Mouse (Mus musculus) hindbrain, embryonic 13.5 days (tissue): ENCODE data around the gene Dnah14. TPM values are rescaled to one million over a fixed set of nuclear protein-coding genes. Genes with fewer than 3 reads are reported as not detected.
A peak's percentile ranks its signal among the peaks of the same experiment; 100 is the strongest.

Source experiments
- ATAC-seq: fragments of 200-750 bp; cut with Nextera tagmentation; 2 replicates; pipeline ENCODE4 v1.8.0; 2017; ENCODE audit warnings: moderate TSS enrichment; ENCODE audit not compliant: low FRiP score
- H3K27ac ChIP-seq: fragments of 300-500 bp; sonication (generic); 2 replicates; pipeline ENCODE4 v1.5.1; 2015; ENCODE audit warnings: inconsistent platforms, mild to moderate bottlenecking, moderate library complexity
- H3K27me3 ChIP-seq: fragments of 300-500 bp; sonication (generic); 2 replicates; pipeline ENCODE4 v1.6.1; 2015; ENCODE audit warnings: mild to moderate bottlenecking, inconsistent platforms
- H3K36me3 ChIP-seq: fragments of 300-500 bp; sonication (generic); 2 replicates; pipeline ENCODE4 v1.6.1; 2015; ENCODE audit warnings: mild to moderate bottlenecking, inconsistent platforms
- H3K4me1 ChIP-seq: fragments of 300-500 bp; sonication (generic); replicated peaks from 2 replicates; pipeline ENCODE4 v1.6.1; 2015; ENCODE audit warnings: inconsistent platforms
- H3K4me2 ChIP-seq: fragments of 300-500 bp; sonication (generic); 2 replicates; pipeline ENCODE4 v1.6.1; 2015; ENCODE audit warnings: inconsistent platforms, mild to moderate bottlenecking, moderate library complexity
- H3K4me3 ChIP-seq: fragments of 300-500 bp; sonication (generic); 2 replicates; pipeline ENCODE4 v1.5.1; 2015; ENCODE audit warnings: mild to moderate bottlenecking, inconsistent platforms
- H3K9ac ChIP-seq: fragments of 300-500 bp; sonication (generic); 2 replicates; pipeline ENCODE4 v1.6.1; 2015; ENCODE audit warnings: mild to moderate bottlenecking, inconsistent platforms
- H3K9me3 ChIP-seq: fragments of 300-500 bp; sonication (generic); 2 replicates; pipeline ENCODE4 v1.6.1; 2016; ENCODE audit warnings: inconsistent platforms
- WGBS: fragments of 180-500 bp; shearing (Covaris S2); methylation state at CpG from one replicate; pipeline ENCODE4 v1.1.7; 2015; 5-methylcytosine and 5-hydroxymethylcytosine counted together
- polyA plus RNA-seq: library from polyadenylated mRNA; unstranded; fragments of >200 nt; fragmentation: Nextera tagmentation; extraction: Ambion mirVana; gene quantifications from 2 replicates; pipeline ENCODE4 v1.2.1, GENCODE M21; 2015

The Dnah14 gene
- polyA plus RNA-seq, 1 experiment from 2014 or later = 0.65 TPM

DNA sequence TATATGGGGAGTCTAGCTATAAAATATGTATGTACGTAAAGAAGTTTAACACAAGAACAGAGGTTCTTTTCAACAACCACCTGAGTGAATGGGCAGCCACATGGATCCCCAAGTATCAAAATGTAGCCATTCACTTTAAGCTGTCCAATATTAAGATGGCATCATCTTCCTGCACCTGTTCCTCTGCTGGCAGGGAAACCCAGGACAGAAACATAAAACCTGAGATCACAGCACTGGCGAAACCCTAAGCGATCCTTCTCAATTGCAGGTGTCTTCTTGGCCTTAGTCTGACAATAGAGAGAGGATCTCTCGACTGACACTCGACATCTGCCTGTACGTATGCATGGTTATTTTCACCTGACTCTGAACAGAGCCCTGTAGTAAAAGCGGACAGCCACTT is 250.4 kb downstream of the Dnah14 start:
- Histone ChIP-seq H3K9me3 (no peaks in the 10 kb centered on the region), H3K4me1 (no peaks in the 10 kb centered on the region), H3K27ac (no peak overlapping the region), H3K27me3 (no peaks in the 10 kb centered on the region), H3K4me3 (no peak overlapping the region), H3K4me2 (no peak overlapping the region), H3K9ac (no peak overlapping the region), H3K36me3 (peaks cover 87% of the 10 kb centered on the region)
- WGBS = 96% methylated on average over 7 of the region's 7 CpGs
- no peak for ATAC-seq

DNA sequence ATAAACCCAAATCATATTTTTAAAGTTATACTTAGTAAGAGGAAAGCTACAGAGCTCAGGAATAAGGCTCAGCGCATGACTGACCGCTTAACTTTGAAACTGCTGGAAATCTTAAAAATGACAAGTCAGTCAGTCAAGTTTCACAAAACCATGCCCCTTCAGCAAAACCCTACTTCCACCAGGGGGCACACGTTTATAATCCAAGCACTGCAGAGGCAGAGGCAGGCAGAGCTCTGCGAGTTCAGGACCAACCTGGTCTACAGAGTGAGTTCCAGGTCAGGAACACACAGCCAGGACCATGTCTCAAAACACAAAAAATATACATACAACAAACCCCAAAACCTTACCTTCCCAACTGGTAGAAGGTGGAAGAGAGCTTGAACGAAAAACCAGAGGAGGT is 252.0 kb downstream of the Dnah14 start:
- Histone ChIP-seq H3K9ac (no peak overlapping the region), H3K4me3 (no peak overlapping the region), H3K36me3 (peaks cover 90% of the 10 kb centered on the region), H3K27me3 (no peaks in the 10 kb centered on the region), H3K4me2 (no peak overlapping the region), H3K9me3 (no peaks in the 10 kb centered on the region), H3K27ac (no peak overlapping the region), H3K4me1 (no peaks in the 10 kb centered on the region)
- no peak for ATAC-seq
- WGBS = 95% methylated on average over 5 of the region's 5 CpGs

DNA sequence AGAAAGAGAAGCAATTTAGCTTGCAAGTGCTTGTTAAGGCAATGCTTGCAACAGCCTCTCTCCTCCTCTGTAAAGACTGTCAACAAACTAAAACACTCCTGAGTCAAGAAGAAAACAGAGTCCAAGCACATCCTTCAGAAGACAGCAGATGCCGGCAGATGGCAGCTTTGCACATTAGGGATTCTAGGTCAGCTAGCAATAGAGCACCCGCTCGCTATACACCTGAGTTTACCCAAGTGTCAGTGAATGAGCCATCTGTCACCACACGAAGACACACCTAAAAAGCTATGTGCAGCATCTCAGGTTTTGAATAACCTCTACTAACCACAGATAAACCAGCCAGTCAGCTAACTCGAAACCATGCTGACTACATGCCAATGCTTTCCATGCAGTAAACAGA is 256.4 kb downstream of the Dnah14 start:
- H3K4me3 ChIP-seq = no peak overlapping the region
- ATAC-seq = no peak
- no peak overlapping the region for H3K4me2 ChIP-seq
- H3K27ac ChIP-seq = no peak overlapping the region
- H3K9me3 ChIP-seq = no peaks in the 10 kb centered on the region
- no peak overlapping the region for H3K9ac ChIP-seq
- H3K36me3 ChIP-seq = peaks cover 85% of the 10 kb centered on the region
- 90% methylated on average over 5 of the region's 5 CpGs for WGBS
- H3K27me3 ChIP-seq = no peaks in the 10 kb centered on the region
- H3K4me1 ChIP-seq = no peaks in the 10 kb centered on the region

GRCm38 (mm10) chr1:181833143-181833542 is 256.8 kb downstream of the Dnah14 start:
- Histone ChIP-seq H3K27ac (no peak overlapping the region), H3K36me3 (peaks cover 81% of the 10 kb centered on the region), H3K9ac (no peak overlapping the region), H3K4me2 (no peak overlapping the region), H3K27me3 (no peaks in the 10 kb centered on the region), H3K4me1 (peaks cover 3% of the 10 kb centered on the region; the same call in 1 of the 2 replicates), H3K9me3 (no peaks in the 10 kb centered on the region), H3K4me3 (no peak overlapping the region)
- 83% methylated on average over 6 of the region's 6 CpGs for WGBS
- no peak for ATAC-seq

- Histone ChIP-seq H3K27me3 (no peaks in the 10 kb centered on the region), H3K4me1 (peaks cover 35% of the 10 kb centered on the region), H3K4me2 (no peak overlapping the region), H3K9ac (0 out of 2 replicates have a peak overlapping the region, but pooled peaks have one; percentile 8), H3K36me3 (peaks cover 34% of the 10 kb centered on the region), H3K27ac (no peak overlapping the region), H3K4me3 (no peak overlapping the region), H3K9me3 (no peaks in the 10 kb centered on the region)
- ATAC-seq = no peak
- 86% methylated on average over 5 of the region's 5 CpGs for WGBS
Measured at GRCm38 (mm10) chr1:181838111-181838510, 261.8 kb downstream of the Dnah14 start.

- H3K4me3 ChIP-seq = peak overlapping the region; percentile 15; the same call in 1 of the 2 replicates
- peak overlapping the region; percentile 63 for H3K9ac ChIP-seq
- peaks cover 21% of the 10 kb centered on the region for H3K36me3 ChIP-seq
- no peak for ATAC-seq
- peak overlapping the region; percentile 81 for H3K4me2 ChIP-seq
- H3K4me1 ChIP-seq = peaks cover 39% of the 10 kb centered on the region
- 0 out of 2 replicates have a peak, but pooled peaks cover 4% of the 10 kb centered on the region for H3K27me3 ChIP-seq
- no peaks in the 10 kb centered on the region for H3K9me3 ChIP-seq
- H3K27ac ChIP-seq = no peak overlapping the region
- 14% methylated on average over 6 of the region's 6 CpGs for WGBS
Measured at GRCm38 (mm10) chr1:181839746-181840366, 263.5 kb downstream of the Dnah14 start.

GRCm38 (mm10) chr1:181841396-181841795 is 265.0 kb downstream of the Dnah14 start:
- peak overlapping the region; percentile 91 for H3K9ac ChIP-seq
- 0 out of 2 replicates have a peak, but pooled peaks cover 4% of the 10 kb centered on the region for H3K27me3 ChIP-seq
- peaks cover 39% of the 10 kb centered on the region for H3K4me1 ChIP-seq
- H3K36me3 ChIP-seq = peaks cover 5% of the 10 kb centered on the region; the same call in 1 of the 2 replicates
- peak overlapping the region; percentile 79 for H3K4me3 ChIP-seq
- no peaks in the 10 kb centered on the region for H3K9me3 ChIP-seq
- peak; percentile 4; the same call in 1 of the 2 replicates for ATAC-seq
- WGBS = 0% methylated on average over 16 of the region's 16 CpGs
- peak overlapping the region; percentile 94 for H3K27ac ChIP-seq
- H3K4me2 ChIP-seq = peak overlapping the region; percentile 81

DNA sequence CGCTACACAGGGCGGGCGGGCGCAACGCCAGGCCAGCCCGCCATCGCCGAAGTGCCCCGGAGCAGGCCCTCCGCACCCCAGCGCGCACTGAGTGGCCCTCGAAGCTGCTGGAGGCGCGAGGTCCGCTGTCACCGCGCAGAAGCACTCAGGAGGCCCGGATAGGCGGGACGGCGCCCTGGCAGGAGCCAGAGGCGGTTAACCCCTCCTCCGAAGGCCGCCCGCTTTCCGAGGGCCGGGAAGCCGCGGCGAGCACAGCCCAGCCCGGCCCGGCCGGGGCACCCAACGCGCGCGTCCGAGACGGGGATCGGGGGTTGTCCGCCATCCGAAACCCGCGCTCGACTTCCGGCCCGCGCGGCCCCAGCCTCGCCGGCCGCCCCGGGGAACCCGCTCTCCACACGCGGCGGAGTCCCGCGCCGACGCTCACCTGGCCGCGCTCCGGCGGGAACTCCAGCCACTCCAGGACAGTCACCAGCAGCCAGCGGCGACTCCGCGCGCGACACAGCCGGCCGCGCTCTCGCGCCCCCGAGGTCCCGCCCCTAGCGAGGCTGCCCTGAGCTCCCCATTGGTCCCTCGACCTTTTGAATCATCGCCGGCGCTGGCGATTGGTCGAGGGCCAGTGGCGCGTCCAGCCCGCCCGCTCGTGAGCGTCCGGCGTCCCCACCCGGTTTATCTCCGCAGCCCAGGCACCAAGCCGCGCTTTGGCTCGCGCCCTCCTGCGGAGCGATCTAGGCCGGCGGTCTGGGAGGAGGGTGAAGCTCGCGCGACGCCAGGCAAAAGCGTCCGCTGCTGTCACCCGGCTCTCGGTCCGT is 265.7 kb downstream of the Dnah14 start:
- Histone ChIP-seq H3K27ac (peak overlapping the region; percentile 94), H3K36me3 (no peaks in the 10 kb centered on the region), H3K4me2 (peak overlapping the region; percentile 81), H3K9ac (peak overlapping the region; percentile 91), H3K4me3 (peak overlapping the region; percentile 79), H3K9me3 (no peaks in the 10 kb centered on the region), H3K27me3 (0 out of 2 replicates have a peak, but pooled peaks cover 4% of the 10 kb centered on the region), H3K4me1 (peaks cover 39% of the 10 kb centered on the region)
- peak; percentile 98 for ATAC-seq
- WGBS = under 1% methylated on average over 108 of the region's 113 CpGs

GRCm38 (mm10) chr1:181842781-181843180 is 266.4 kb downstream of the Dnah14 start, which contains the start of gene Lbr:
Gene Lbr (minus strand): TSS chr1:181843046.
- Histone ChIP-seq H3K4me3 (peak within 1 kb of the TSS; percentile 79), H3K27ac (peak within 1 kb of the TSS; percentile 94), H3K36me3 (no peaks in the 10 kb centered on the region), H3K4me1 (peaks cover 39% of the 10 kb centered on the region), H3K4me2 (peak within 1 kb of the TSS; percentile 81), H3K9ac (peak within 1 kb of the TSS; percentile 91), H3K9me3 (no peaks in the 10 kb centered on the region), H3K27me3 (0 out of 2 replicates have a peak, but pooled peaks cover 4% of the 10 kb centered on the region)
- ATAC-seq = no peak
- WGBS = 0% methylated on average over 14 of the region's 14 CpGs

GRCm38 (mm10) chr1:181844874-181845547 is 268.7 kb downstream of the Dnah14 start:
- WGBS = 71% methylated on average over 15 of the region's 15 CpGs
- H3K9ac ChIP-seq = no peak overlapping the region
- H3K4me2 ChIP-seq = no peak overlapping the region
- H3K27me3 ChIP-seq = 0 out of 2 replicates have a peak, but pooled peaks cover 4% of the 10 kb centered on the region
- H3K36me3 ChIP-seq = no peaks in the 10 kb centered on the region
- no peak overlapping the region for H3K4me3 ChIP-seq
- H3K9me3 ChIP-seq = no peaks in the 10 kb centered on the region
- H3K27ac ChIP-seq = no peak overlapping the region
- ATAC-seq = no peak
- peaks cover 23% of the 10 kb centered on the region for H3K4me1 ChIP-seq

DNA sequence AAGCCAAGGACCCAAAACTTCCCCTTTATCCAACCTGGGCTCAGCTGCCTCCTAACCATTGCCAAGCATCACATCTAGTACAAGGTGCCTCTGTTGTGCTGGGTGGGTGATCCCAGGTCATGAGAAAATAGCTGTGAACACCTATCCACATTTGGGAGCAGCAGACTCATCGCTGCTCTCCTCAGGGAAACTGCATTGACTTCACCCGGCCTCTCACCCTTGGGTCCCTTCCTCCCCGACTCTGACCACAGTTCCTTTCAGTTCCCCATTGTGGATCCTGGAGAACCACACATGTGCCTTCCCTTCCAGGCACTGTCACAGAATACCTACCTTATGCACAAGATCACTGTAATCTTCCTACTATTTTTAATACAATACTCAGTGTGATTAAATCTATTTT is 269.4 kb downstream of the Dnah14 start:
- peaks cover 16% of the 10 kb centered on the region for H3K4me1 ChIP-seq
- no peak overlapping the region for H3K9ac ChIP-seq
- H3K36me3 ChIP-seq = no peaks in the 10 kb centered on the region
- H3K27me3 ChIP-seq = 0 out of 2 replicates have a peak, but pooled peaks cover 4% of the 10 kb centered on the region
- no peaks in the 10 kb centered on the region for H3K9me3 ChIP-seq
- no peak for ATAC-seq
- 85% methylated on average over 3 of the region's 3 CpGs for WGBS
- H3K4me2 ChIP-seq = no peak overlapping the region
- H3K27ac ChIP-seq = no peak overlapping the region
- no peak overlapping the region for H3K4me3 ChIP-seq

DNA sequence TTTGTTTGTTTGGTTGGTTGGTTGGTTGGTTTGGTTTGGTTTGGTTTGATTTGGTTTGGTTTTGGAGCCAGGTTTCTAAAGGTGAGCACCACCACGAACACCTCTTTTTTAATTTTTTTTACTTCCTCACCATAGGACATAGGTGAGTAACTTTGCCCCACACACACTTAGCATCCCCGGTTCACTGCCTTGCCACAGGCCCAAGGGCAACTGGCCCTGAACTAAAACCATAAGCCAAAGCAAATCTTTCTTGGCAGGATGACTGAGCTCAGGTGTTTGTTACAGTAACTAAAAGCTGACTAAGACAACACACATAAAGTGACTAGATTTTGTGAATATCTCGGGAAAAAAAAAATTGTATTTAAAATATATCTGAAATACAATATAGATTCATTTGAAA is 271.0 kb downstream of the Dnah14 start:
- Histone ChIP-seq H3K4me3 (no peak overlapping the region), H3K9ac (no peak overlapping the region), H3K36me3 (no peaks in the 10 kb centered on the region), H3K4me1 (peaks cover 8% of the 10 kb centered on the region), H3K4me2 (no peak overlapping the region), H3K9me3 (no peaks in the 10 kb centered on the region), H3K27ac (no peak overlapping the region), H3K27me3 (0 out of 2 replicates have a peak, but pooled peaks cover 4% of the 10 kb centered on the region)
- 93% methylated on average over 3 of the region's 3 CpGs for WGBS
- ATAC-seq = no peak
